Mouse (Mus musculus) hindbrain, embryonic 11.5 days (tissue): ENCODE measurements at regions not wholly inside any gene's neighbourhood (a gene's known extent, or its start where the extent isn't known, plus 50 kb on each side); places are given as distances from the start of the nearest gene placed in this dataset.

Experiments
- ATAC-seq: fragments of 200-750 bp; cut with Nextera tagmentation; 2 replicates; pipeline ENCODE4 v1.8.0; 2017; ENCODE audit warnings: mild to moderate bottlenecking, moderate TSS enrichment, moderate library complexity; ENCODE audit not compliant: low FRiP score
- DNase-seq: peaks from one replicate; pipeline ENCODE4 v3.0.0-alpha.2; 2015; ENCODE audit warnings: low spot score
- H3K27ac ChIP-seq: fragments of 300-500 bp; sonication (generic); 2 replicates; pipeline ENCODE4 v1.5.1; 2014; ENCODE audit warnings: mild to moderate bottlenecking, low read depth, low read length
- H3K27me3 ChIP-seq: fragments of 300-500 bp; sonication (generic); 2 replicates; pipeline ENCODE4 v1.6.1; 2014; ENCODE audit warnings: mild to moderate bottlenecking, low read length, moderate library complexity, mixed read lengths; ENCODE audit not compliant: control insufficient read depth, insufficient read depth
- H3K36me3 ChIP-seq: fragments of 300-500 bp; sonication (generic); 2 replicates; pipeline ENCODE4 v1.6.1; 2014; ENCODE audit warnings: mild to moderate bottlenecking, low read length, moderate library complexity, mixed read lengths; ENCODE audit not compliant: control insufficient read depth, insufficient read depth
- H3K4me1 ChIP-seq: fragments of 300-500 bp; sonication (generic); replicated peaks from 2 replicates; pipeline ENCODE4 v1.6.1; 2014; ENCODE audit warnings: low read length, mixed read lengths; ENCODE audit not compliant: control insufficient read depth, insufficient read depth
- H3K4me2 ChIP-seq: fragments of 300-500 bp; sonication (generic); replicated peaks from 2 replicates; pipeline ENCODE4 v1.6.1; 2014; ENCODE audit warnings: mild to moderate bottlenecking, low read depth, low read length
- H3K4me3 ChIP-seq: fragments of 300-500 bp; sonication (generic); 2 replicates; pipeline ENCODE4 v1.5.1; 2014; ENCODE audit warnings: low read depth, low read length
- H3K9ac ChIP-seq: fragments of 300-500 bp; sonication (generic); 2 replicates; pipeline ENCODE4 v1.6.1; 2014; ENCODE audit warnings: low read depth, low read length
- H3K9me3 ChIP-seq: fragments of 300-500 bp; sonication (generic); 2 replicates; pipeline ENCODE4 v1.6.1; 2016; ENCODE audit warnings: low read length; ENCODE audit not compliant: control insufficient read depth
- WGBS: fragments of 180-500 bp; shearing (Covaris S2); extraction: QIAGEN DNeasy Blood & Tissue Kit; methylation state at CpG from one replicate; pipeline ENCODE4 v1.1.7; 2014; 5-methylcytosine and 5-hydroxymethylcytosine counted together

- 13% methylated on average over 1 of the region's 1 CpGs for WGBS
- ATAC-seq (no peak), DNase-seq (peak; percentile 38)
- Histone ChIP-seq H3K4me2 (no peak overlapping the region), H3K27me3 (no peaks in the 10 kb centered on the region), H3K4me1 (no peaks in the 10 kb centered on the region), H3K9ac (no peak overlapping the region), H3K4me3 (no peak overlapping the region), H3K36me3 (no peaks in the 10 kb centered on the region), H3K27ac (no peak overlapping the region), H3K9me3 (no peaks in the 10 kb centered on the region)
Measured at GRCm38 (mm10) chr13:117334125-117334524, 113.2 kb upstream of the Gm17509 start.

- no peak overlapping the region for H3K9ac ChIP-seq
- 90% methylated on average over 5 of the region's 5 CpGs for WGBS
- no peaks in the 10 kb centered on the region for H3K4me1 ChIP-seq
- H3K27ac ChIP-seq: no peak overlapping the region
- no peaks in the 10 kb centered on the region for H3K9me3 ChIP-seq
- ATAC-seq: no peak
- H3K27me3 ChIP-seq: no peaks in the 10 kb centered on the region
- H3K4me2 ChIP-seq: no peak overlapping the region
- H3K4me3 ChIP-seq: no peak overlapping the region
- DNase-seq: no peak
- H3K36me3 ChIP-seq: no peaks in the 10 kb centered on the region
Measured at GRCm38 (mm10) chr13:117334539-117334938, 113.7 kb upstream of the Gm17509 start.

- H3K27me3 ChIP-seq: no peaks in the 10 kb centered on the region
- H3K36me3 ChIP-seq: no peaks in the 10 kb centered on the region
- DNase-seq (no peak), ATAC-seq (no peak)
- no peak overlapping the region for H3K4me3 ChIP-seq
- no peak overlapping the region for H3K27ac ChIP-seq
- WGBS: 81% methylated on average over 4 of the region's 4 CpGs
- H3K4me1 ChIP-seq: no peaks in the 10 kb centered on the region
- H3K9ac ChIP-seq: no peak overlapping the region
- no peaks in the 10 kb centered on the region for H3K9me3 ChIP-seq
- no peak overlapping the region for H3K4me2 ChIP-seq
Measured at GRCm38 (mm10) chr13:117381086-117381595, 160.3 kb upstream of the Gm17509 start.

GRCm38 (mm10) chr13:117383480-117384137 lies 162.7 kb upstream of the Gm17509 start:
- no peak overlapping the region for H3K4me3 ChIP-seq
- no peaks in the 10 kb centered on the region for H3K9me3 ChIP-seq
- DNase-seq: no peak
- no peaks in the 10 kb centered on the region for H3K4me1 ChIP-seq
- H3K36me3 ChIP-seq: no peaks in the 10 kb centered on the region
- H3K9ac ChIP-seq: no peak overlapping the region
- 0 out of 2 replicates have a peak, but pooled peaks have one; percentile 35 for ATAC-seq
- H3K27ac ChIP-seq: no peak overlapping the region
- no peaks in the 10 kb centered on the region for H3K27me3 ChIP-seq
- H3K4me2 ChIP-seq: no peak overlapping the region
- WGBS: 85% methylated on average over 12 of the region's 12 CpGs

GRCm38 (mm10) chr13:117390287-117390686 lies 169.4 kb upstream of the Gm17509 start:
- Histone ChIP-seq H3K9ac (no peak overlapping the region), H3K36me3 (no peaks in the 10 kb centered on the region), H3K9me3 (no peaks in the 10 kb centered on the region), H3K4me2 (no peak overlapping the region), H3K4me1 (no peaks in the 10 kb centered on the region), H3K27ac (no peak overlapping the region), H3K27me3 (no peaks in the 10 kb centered on the region), H3K4me3 (no peak overlapping the region)
- DNase-seq (no peak), ATAC-seq (no peak)

GRCm38 (mm10) chr13:117393488-117393887 lies 172.6 kb upstream of the Gm17509 start:
- H3K36me3 ChIP-seq: no peaks in the 10 kb centered on the region
- H3K27me3 ChIP-seq: no peaks in the 10 kb centered on the region
- H3K27ac ChIP-seq: no peak overlapping the region
- WGBS: 63% methylated on average over 1 of the region's 1 CpGs
- H3K9ac ChIP-seq: no peak overlapping the region
- H3K4me2 ChIP-seq: no peak overlapping the region
- ATAC-seq (no peak), DNase-seq (no peak)
- no peaks in the 10 kb centered on the region for H3K9me3 ChIP-seq
- H3K4me1 ChIP-seq: no peaks in the 10 kb centered on the region
- H3K4me3 ChIP-seq: no peak overlapping the region

- Histone ChIP-seq H3K27ac (no peak overlapping the region), H3K9ac (no peak overlapping the region), H3K4me1 (no peaks in the 10 kb centered on the region), H3K4me2 (no peak overlapping the region), H3K4me3 (no peak overlapping the region), H3K27me3 (no peaks in the 10 kb centered on the region), H3K9me3 (no peaks in the 10 kb centered on the region), H3K36me3 (no peaks in the 10 kb centered on the region)
- WGBS: 78% methylated on average over 4 of the region's 4 CpGs
- DNase-seq: no peak
- no peak for ATAC-seq
Measured at GRCm38 (mm10) chr13:117401245-117401644, 180.4 kb upstream of the Gm17509 start.

- Histone ChIP-seq H3K4me2 (no peak overlapping the region), H3K27me3 (no peaks in the 10 kb centered on the region), H3K4me1 (no peaks in the 10 kb centered on the region), H3K9me3 (no peaks in the 10 kb centered on the region), H3K27ac (no peak overlapping the region), H3K4me3 (no peak overlapping the region), H3K9ac (no peak overlapping the region), H3K36me3 (no peaks in the 10 kb centered on the region)
- DNase-seq (no peak), ATAC-seq (no peak)
- 75% methylated on average over 7 of the region's 7 CpGs for WGBS
Measured at GRCm38 (mm10) chr13:117409940-117410339, 189.1 kb upstream of the Gm17509 start.

- 86% methylated on average over 4 of the region's 4 CpGs for WGBS
- H3K4me3 ChIP-seq: no peak overlapping the region
- no peak overlapping the region for H3K27ac ChIP-seq
- no peak overlapping the region for H3K4me2 ChIP-seq
- no peaks in the 10 kb centered on the region for H3K27me3 ChIP-seq
- no peak for DNase-seq
- H3K9ac ChIP-seq: no peak overlapping the region
- no peaks in the 10 kb centered on the region for H3K9me3 ChIP-seq
- ATAC-seq: no peak
- no peaks in the 10 kb centered on the region for H3K36me3 ChIP-seq
- no peaks in the 10 kb centered on the region for H3K4me1 ChIP-seq
Measured at GRCm38 (mm10) chr13:117413616-117414015, 188.5 kb upstream of the Hcn1 start.
